Mouse (Mus musculus): ENCODE data around the gene Sp1. TPM values are rescaled to one million over a fixed set of nuclear protein-coding genes. Genes with fewer than 3 reads are reported as not detected.

Gene Sp1
- polyA plus RNA-seq, 1 experiment from 2014 or later = 16.9 TPM

GRCm38 (mm10) chr15:102411077-102411476 lies 5.1 kb downstream of the Sp1 start:
- no peak overlapping the region for H3K4me3 ChIP-seq (ENCODE audit: low read depth, low read length)
- H3K36me3 ChIP-seq (ENCODE audit: control insufficient read depth, insufficient read depth, low read length) = peaks cover 44% of the 10 kb centered on the region
- WGBS = 96% methylated on average over 1 of the region's 1 CpGs

GRCm38 (mm10) chr15:102413687-102414086 lies 7.7 kb downstream of the Sp1 start:
- Histone ChIP-seq H3K36me3 (ENCODE audit: control insufficient read depth, insufficient read depth, low read length) (peaks cover 35% of the 10 kb centered on the region), H3K27ac (ENCODE audit: low read length) (no peak overlapping the region), H3K9ac (replicated peaks; ENCODE audit: low read depth, low read length) (no peak overlapping the region), H3K4me2 (replicated peaks; ENCODE audit: low read depth, low read length) (no peak overlapping the region), H3K9me3 (ENCODE audit: control insufficient read depth, low read depth, low read length) (no peaks in the 10 kb centered on the region), H3K4me1 (ENCODE audit: control insufficient read depth, insufficient read depth, low read length) (peaks cover 14% of the 10 kb centered on the region), H3K27me3 (ENCODE audit: control insufficient read depth, insufficient read depth, low read length) (no peaks in the 10 kb centered on the region), H3K4me3 (ENCODE audit: low read depth, low read length) (no peak overlapping the region)
- no peak for ATAC-seq (ENCODE audit: insufficient number of reproducible peaks, insufficient read depth, low FRiP score, low read depth)

More at GRCm38 (mm10) chr15:102411077-102411476, 5.1 kb downstream of the Sp1 start:
- Histone ChIP-seq H3K27me3 (ENCODE audit: control insufficient read depth, insufficient read depth, low read length) (no peaks in the 10 kb centered on the region), H3K9me3 (ENCODE audit: control insufficient read depth, low read depth, low read length) (no peaks in the 10 kb centered on the region), H3K4me2 (replicated peaks; ENCODE audit: low read depth, low read length) (no peak overlapping the region), H3K27ac (ENCODE audit: low read length) (no peak overlapping the region), H3K9ac (replicated peaks; ENCODE audit: low read depth, low read length) (no peak overlapping the region), H3K4me1 (ENCODE audit: control insufficient read depth, insufficient read depth, low read length) (peaks cover 17% of the 10 kb centered on the region)
- no peak for ATAC-seq (ENCODE audit: insufficient number of reproducible peaks, insufficient read depth, low FRiP score, low read depth)

GRCm38 (mm10) chr15:102417524-102417923 lies 11.6 kb downstream of the Sp1 start:
- H3K4me1 ChIP-seq (ENCODE audit: control insufficient read depth, insufficient read depth, low read length) = no peaks in the 10 kb centered on the region
- ATAC-seq (ENCODE audit: insufficient number of reproducible peaks, insufficient read depth, low FRiP score, low read depth) = no peak
- H3K27ac ChIP-seq (ENCODE audit: low read length) = no peak overlapping the region
- no peaks in the 10 kb centered on the region for H3K9me3 ChIP-seq (ENCODE audit: control insufficient read depth, low read depth, low read length)
- 90% methylated on average over 2 of the region's 2 CpGs for WGBS
- no peak overlapping the region for H3K4me3 ChIP-seq (ENCODE audit: low read depth, low read length)
- no peak overlapping the region for H3K4me2 ChIP-seq (replicated peaks; ENCODE audit: low read depth, low read length)
- H3K27me3 ChIP-seq (ENCODE audit: control insufficient read depth, insufficient read depth, low read length) = no peaks in the 10 kb centered on the region
- peaks cover 12% of the 10 kb centered on the region; the same call in 1 of the 2 replicates for H3K36me3 ChIP-seq (ENCODE audit: control insufficient read depth, insufficient read depth, low read length)
- H3K9ac ChIP-seq (replicated peaks; ENCODE audit: low read depth, low read length) = no peak overlapping the region

GRCm38 (mm10) chr15:102420986-102421385 lies 15.0 kb downstream of the Sp1 start:
- 48% methylated on average over 1 of the region's 1 CpGs for WGBS
- peaks cover 10% of the 10 kb centered on the region for H3K36me3 ChIP-seq (ENCODE audit: control insufficient read depth, insufficient read depth, low read length)
- no peak for ATAC-seq (ENCODE audit: insufficient number of reproducible peaks, insufficient read depth, low FRiP score, low read depth)

GRCm38 (mm10) chr15:102421437-102421836 lies 15.5 kb downstream of the Sp1 start:
- ATAC-seq (ENCODE audit: insufficient number of reproducible peaks, insufficient read depth, low FRiP score, low read depth) = no peak
- 49% methylated on average over 3 of the region's 3 CpGs for WGBS
- no peaks in the 10 kb centered on the region for H3K4me1 ChIP-seq (ENCODE audit: control insufficient read depth, insufficient read depth, low read length)

More at GRCm38 (mm10) chr15:102420986-102421385, 15.0 kb downstream of the Sp1 start:
- Histone ChIP-seq H3K4me1 (ENCODE audit: control insufficient read depth, insufficient read depth, low read length) (no peaks in the 10 kb centered on the region), H3K9me3 (ENCODE audit: control insufficient read depth, low read depth, low read length) (no peaks in the 10 kb centered on the region), H3K4me3 (ENCODE audit: low read depth, low read length) (no peak overlapping the region), H3K4me2 (replicated peaks; ENCODE audit: low read depth, low read length) (no peak overlapping the region), H3K27ac (ENCODE audit: low read length) (no peak overlapping the region), H3K27me3 (ENCODE audit: control insufficient read depth, insufficient read depth, low read length) (no peaks in the 10 kb centered on the region), H3K9ac (replicated peaks; ENCODE audit: low read depth, low read length) (no peak overlapping the region)

GRCm38 (mm10) chr15:102423602-102424240 lies 17.8 kb downstream of the Sp1 start:
- Histone ChIP-seq H3K4me3 (ENCODE audit: low read depth, low read length) (no peak overlapping the region), H3K9me3 (ENCODE audit: control insufficient read depth, low read depth, low read length) (no peaks in the 10 kb centered on the region), H3K4me1 (ENCODE audit: control insufficient read depth, insufficient read depth, low read length) (no peaks in the 10 kb centered on the region), H3K36me3 (ENCODE audit: control insufficient read depth, insufficient read depth, low read length) (peaks cover 29% of the 10 kb centered on the region), H3K9ac (replicated peaks; ENCODE audit: low read depth, low read length) (no peak overlapping the region), H3K4me2 (replicated peaks; ENCODE audit: low read depth, low read length) (no peak overlapping the region), H3K27ac (ENCODE audit: low read length) (no peak overlapping the region), H3K27me3 (ENCODE audit: control insufficient read depth, insufficient read depth, low read length) (no peaks in the 10 kb centered on the region)
- ATAC-seq (ENCODE audit: insufficient number of reproducible peaks, insufficient read depth, low FRiP score, low read depth) = no peak
- 87% methylated on average over 2 of the region's 2 CpGs for WGBS

More at GRCm38 (mm10) chr15:102421437-102421836, 15.5 kb downstream of the Sp1 start:
- Histone ChIP-seq H3K27me3 (ENCODE audit: control insufficient read depth, insufficient read depth, low read length) (no peaks in the 10 kb centered on the region), H3K36me3 (ENCODE audit: control insufficient read depth, insufficient read depth, low read length) (peaks cover 14% of the 10 kb centered on the region), H3K4me2 (replicated peaks; ENCODE audit: low read depth, low read length) (no peak overlapping the region), H3K9ac (replicated peaks; ENCODE audit: low read depth, low read length) (no peak overlapping the region), H3K9me3 (ENCODE audit: control insufficient read depth, low read depth, low read length) (no peaks in the 10 kb centered on the region), H3K4me3 (ENCODE audit: low read depth, low read length) (no peak overlapping the region), H3K27ac (ENCODE audit: low read length) (no peak overlapping the region)

- H3K9ac ChIP-seq (replicated peaks; ENCODE audit: low read depth, low read length) = no peak overlapping the region
- ATAC-seq (ENCODE audit: insufficient number of reproducible peaks, insufficient read depth, low FRiP score, low read depth) = no peak
- no peaks in the 10 kb centered on the region for H3K27me3 ChIP-seq (ENCODE audit: control insufficient read depth, insufficient read depth, low read length)
- no peaks in the 10 kb centered on the region for H3K4me1 ChIP-seq (ENCODE audit: control insufficient read depth, insufficient read depth, low read length)
- peaks cover 35% of the 10 kb centered on the region for H3K36me3 ChIP-seq (ENCODE audit: control insufficient read depth, insufficient read depth, low read length)
- no peak overlapping the region for H3K4me3 ChIP-seq (ENCODE audit: low read depth, low read length)
- H3K9me3 ChIP-seq (ENCODE audit: control insufficient read depth, low read depth, low read length) = no peaks in the 10 kb centered on the region
- 83% methylated on average over 2 of the region's 2 CpGs for WGBS
- no peak overlapping the region for H3K4me2 ChIP-seq (replicated peaks; ENCODE audit: low read depth, low read length)
- H3K27ac ChIP-seq (ENCODE audit: low read length) = no peak overlapping the region
Measured at GRCm38 (mm10) chr15:102424657-102425056, 18.7 kb downstream of the Sp1 start.

- H3K9me3 ChIP-seq (ENCODE audit: control insufficient read depth, low read depth, low read length) = no peaks in the 10 kb centered on the region
- H3K36me3 ChIP-seq (ENCODE audit: control insufficient read depth, insufficient read depth, low read length) = peaks cover 52% of the 10 kb centered on the region
- H3K27me3 ChIP-seq (ENCODE audit: control insufficient read depth, insufficient read depth, low read length) = no peaks in the 10 kb centered on the region
- H3K4me2 ChIP-seq (replicated peaks; ENCODE audit: low read depth, low read length) = no peak overlapping the region
- H3K27ac ChIP-seq (ENCODE audit: low read length) = no peak overlapping the region
- WGBS = 97% methylated on average over 1 of the region's 1 CpGs
- H3K4me3 ChIP-seq (ENCODE audit: low read depth, low read length) = no peak overlapping the region
- no peak overlapping the region for H3K9ac ChIP-seq (replicated peaks; ENCODE audit: low read depth, low read length)
- ATAC-seq (ENCODE audit: insufficient number of reproducible peaks, insufficient read depth, low FRiP score, low read depth) = no peak
- H3K4me1 ChIP-seq (ENCODE audit: control insufficient read depth, insufficient read depth, low read length) = no peaks in the 10 kb centered on the region
Measured at GRCm38 (mm10) chr15:102426963-102427362, 21.0 kb downstream of the Sp1 start.

GRCm38 (mm10) chr15:102432046-102432445 lies 26.1 kb downstream of the Sp1 start:
- H3K9ac ChIP-seq (replicated peaks; ENCODE audit: low read depth, low read length) = no peak overlapping the region; the same call in 1 of the 2 replicates
- no peaks in the 10 kb centered on the region for H3K9me3 ChIP-seq (ENCODE audit: control insufficient read depth, low read depth, low read length)
- no peak for ATAC-seq (ENCODE audit: insufficient number of reproducible peaks, insufficient read depth, low FRiP score, low read depth)
- no peak overlapping the region for H3K27ac ChIP-seq (ENCODE audit: low read length)
- H3K4me1 ChIP-seq (ENCODE audit: control insufficient read depth, insufficient read depth, low read length) = no peaks in the 10 kb centered on the region
- H3K27me3 ChIP-seq (ENCODE audit: control insufficient read depth, insufficient read depth, low read length) = no peaks in the 10 kb centered on the region
- no peak overlapping the region for H3K4me2 ChIP-seq (replicated peaks; ENCODE audit: low read depth, low read length)
- WGBS = 92% methylated on average over 1 of the region's 1 CpGs
- peaks cover 55% of the 10 kb centered on the region for H3K36me3 ChIP-seq (ENCODE audit: control insufficient read depth, insufficient read depth, low read length)
- H3K4me3 ChIP-seq (ENCODE audit: low read depth, low read length) = no peak overlapping the region

Data from stomach, embryonic 14.5 days (tissue).